Mouse (Mus musculus) c-Kit-positive CD71-positive TER-119-positive erythroid progenitor cells, embryonic 14.5 days (primary cell): ENCODE data around the gene Anxa11.
"Not testable (repeated sequence)": the region's sequence is repeated elsewhere in the genome, so short reads cannot be mapped to it uniquely, and the experiment has no call there.

Experiments used
- DNase-seq: peaks from one replicate; pipeline ENCODE4 v3.0.0-alpha.2; 2013; ENCODE audit warnings: low spot score

Anxa11 gene

DNA sequence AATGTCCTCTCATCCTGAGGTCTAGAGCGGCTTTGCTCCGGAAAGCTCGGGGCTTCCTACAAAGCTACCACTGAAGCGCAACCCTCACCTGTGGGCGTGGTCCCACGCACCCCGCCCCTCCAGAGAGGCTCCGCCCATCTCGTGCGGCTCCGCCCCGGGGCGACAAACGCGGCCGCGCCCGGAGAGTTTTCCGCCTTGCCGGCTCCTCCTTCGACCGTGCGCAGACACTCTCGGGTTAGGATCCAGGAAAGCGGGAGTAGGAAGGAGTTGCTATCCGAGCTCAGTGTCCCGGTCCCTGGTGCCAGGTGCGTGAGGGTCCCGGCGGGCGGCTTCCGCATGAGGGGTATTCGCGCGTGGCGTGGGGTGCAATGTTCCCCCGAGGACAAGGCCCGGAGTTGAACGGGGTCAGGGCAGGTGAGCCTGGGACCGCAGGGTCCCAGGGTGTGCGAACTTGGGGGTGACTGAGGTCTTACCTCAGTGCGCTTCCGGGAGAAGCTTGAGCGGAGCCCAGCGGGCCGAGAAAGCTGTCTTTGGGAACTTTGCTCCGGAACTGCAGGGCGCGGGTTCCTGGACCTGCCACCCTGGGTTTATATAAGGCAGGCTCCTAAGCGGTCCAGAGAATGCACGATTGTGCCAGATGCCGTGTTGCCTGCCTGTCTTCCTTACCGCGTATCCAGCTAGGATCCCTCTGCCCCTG is at the start of gene Anxa11:
Anxa11 (plus strand) TSS at position 166 of the 697 bp plus-strand sequence.
- DNase-seq = peak; percentile 74

DNA sequence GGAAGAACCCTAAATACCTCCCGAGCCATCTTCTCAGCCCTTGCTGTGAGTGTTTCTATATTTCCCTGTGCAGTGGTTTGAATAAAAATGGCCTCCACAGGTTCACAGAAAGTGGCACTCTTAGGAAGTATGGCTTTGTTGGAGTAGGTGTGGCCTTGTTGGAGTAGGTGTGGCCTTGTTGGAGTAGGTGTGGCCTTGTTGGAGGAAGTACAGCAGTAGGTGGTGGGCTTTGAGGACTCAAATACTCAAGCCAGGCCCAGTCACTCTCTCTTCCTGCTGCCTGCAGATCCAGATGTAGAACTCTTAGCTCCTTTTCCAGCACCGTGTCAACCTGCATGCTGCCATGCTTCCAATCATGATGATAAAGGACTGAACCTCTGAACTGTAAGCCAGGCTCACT is 47.6 kb upstream of the Anxa11 start:
- no peak for DNase-seq

DNA sequence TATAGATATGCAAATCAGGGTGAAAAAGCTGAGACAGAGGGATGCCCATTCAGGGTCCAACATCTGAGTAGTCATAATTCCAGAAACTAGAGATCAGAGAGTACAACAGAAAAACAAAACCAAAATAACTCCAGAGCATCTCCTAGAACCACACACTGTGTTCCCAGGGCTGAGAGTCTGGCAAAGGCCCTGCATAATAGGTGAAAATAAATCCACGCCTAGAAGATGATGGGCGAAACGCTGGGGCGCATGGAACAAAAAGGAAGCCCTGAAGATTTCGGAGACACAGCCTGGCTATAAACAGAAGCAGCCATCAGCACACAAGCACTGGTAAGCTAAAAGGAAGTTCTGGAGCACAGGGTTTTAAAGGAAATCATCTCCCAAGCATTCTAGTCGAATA is 46.9 kb upstream of the Anxa11 start:
- no peak for DNase-seq

DNA sequence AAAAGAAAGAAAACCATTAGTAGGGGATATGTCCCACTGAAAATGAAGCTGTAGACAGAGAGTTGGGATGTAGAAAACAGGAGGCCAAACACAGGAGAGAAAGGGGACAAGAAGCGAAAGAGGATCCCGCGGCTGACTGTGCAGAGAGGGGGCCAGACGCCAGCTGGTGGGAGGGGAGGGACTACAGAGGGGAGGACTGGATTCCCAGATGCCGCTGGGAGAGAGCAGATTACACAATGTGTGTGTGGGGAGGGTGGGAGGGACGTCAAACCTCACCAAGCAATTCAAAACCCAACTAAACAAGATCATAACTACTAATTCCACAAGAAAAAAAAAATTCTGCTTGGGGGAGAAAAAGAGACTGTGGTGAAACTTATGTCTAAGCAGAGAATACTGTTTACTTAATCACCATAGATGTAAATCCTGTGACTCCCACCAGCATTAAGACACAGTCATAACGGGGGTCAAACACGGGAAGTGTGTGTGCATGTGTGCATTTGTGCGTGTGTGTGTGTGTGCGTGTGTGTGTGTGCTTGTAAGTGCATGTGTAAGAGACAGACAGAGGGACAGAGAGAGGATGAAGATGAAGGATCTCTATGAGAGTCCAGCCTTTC is 46.3 kb upstream of the Anxa11 start:
- no peak for DNase-seq

DNA sequence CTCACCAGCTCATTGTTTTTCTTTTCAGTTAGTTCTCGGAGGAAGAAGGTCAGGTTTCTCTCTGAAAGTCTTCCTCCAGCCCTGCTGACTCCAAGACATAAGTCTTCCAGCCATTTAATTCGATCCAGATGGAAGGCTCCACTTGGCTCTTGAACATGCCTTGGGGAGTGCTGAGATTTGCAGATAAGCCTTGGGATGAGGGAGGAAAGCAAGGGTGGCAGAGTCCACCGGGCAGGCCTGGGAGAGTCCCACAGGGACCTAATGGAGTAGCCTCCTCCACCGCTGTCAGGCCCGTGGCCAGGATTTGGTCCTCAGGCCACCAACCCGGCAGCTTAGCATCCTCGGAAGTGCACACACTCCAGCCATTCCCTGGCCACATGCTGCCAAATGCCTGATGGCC is 45.3 kb upstream of the Anxa11 start:
- no peak for DNase-seq

DNA sequence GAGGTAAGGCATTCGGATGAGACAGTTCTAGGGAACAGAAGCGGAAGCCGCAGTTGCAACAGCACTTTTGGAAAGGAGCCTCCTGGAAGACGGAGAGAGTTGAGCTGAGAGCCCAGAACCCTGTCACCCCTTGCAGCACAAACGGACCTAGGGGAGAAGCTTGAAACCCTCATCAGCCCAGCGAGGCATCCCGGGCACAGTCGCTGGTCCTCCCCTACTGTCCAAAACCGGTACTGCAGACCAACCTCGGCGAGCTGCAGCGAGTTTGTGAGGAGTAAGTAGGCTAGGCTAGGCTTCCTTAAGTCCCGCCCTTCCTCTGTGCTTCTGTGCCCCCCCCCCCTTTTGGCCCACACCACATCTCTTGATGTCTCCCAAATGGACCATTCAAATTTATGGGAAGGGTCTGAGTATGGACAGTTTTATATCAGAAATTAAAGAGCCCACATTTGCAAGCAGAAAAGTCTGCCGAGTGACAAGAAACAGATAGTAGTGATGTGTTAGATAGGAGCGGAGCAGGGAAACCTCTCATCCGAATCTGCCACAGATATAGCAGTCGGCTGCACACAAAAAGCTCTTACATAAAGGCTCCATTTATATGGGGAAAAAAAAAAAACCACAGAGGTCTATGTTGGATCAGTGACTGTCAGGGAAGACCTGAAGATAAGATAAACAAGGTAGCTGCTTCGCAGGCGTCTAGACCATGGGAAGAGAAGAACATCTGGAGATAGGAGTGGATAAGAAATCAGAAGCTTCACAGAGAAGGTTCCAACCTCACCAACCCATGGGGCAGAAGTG is 41.6 kb upstream of the Anxa11 start:
- DNase-seq = peak; percentile 28

DNA sequence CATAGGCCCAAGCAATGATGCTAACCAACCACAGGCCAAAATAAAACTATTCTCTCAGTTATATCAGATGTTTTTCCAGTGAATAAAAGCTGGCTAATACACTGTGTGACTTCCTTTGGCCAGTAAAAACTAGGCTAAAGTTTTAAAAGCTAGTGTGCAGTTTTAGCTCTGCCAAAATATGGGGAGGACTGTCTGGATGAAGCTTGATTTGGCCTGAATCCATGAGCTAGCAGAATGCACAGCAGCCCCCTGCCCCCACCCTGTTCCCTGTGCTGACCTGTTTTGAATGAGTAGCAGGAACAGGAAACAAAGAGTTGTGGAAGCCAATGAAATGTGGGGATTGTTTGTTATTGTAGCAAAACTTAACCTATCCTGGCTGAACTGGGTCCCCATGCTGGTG is 39.4 kb upstream of the Anxa11 start:
- no peak for DNase-seq

DNA sequence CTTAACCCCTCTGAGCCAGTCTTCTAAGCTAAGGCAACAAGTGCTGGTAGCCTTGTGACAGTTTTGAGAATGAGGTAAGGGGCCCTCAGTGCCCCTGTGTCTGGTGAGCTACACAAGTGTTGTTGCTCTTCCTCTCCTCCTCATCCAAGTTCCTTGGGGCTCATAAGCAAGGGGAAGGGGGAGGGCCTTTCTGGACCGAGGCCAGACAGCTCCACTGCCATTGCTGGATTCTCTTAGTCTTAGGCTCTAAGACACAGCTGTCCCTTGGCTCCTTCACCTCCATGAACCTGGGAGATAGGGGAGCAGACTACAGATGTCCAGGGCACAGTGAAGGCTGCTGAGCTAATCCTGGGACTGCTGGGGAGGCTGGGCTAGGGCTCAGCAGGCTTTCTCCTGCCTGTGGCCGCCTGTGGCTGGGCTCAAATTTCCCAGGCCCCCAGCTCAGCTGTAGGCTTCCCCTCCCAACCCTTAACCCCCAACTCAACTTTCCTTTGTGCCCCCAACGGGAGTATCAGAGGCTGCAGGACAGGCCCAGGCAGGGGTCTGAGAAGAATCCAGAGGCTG is 38.6 kb upstream of the Anxa11 start:
- no peak for DNase-seq

DNA sequence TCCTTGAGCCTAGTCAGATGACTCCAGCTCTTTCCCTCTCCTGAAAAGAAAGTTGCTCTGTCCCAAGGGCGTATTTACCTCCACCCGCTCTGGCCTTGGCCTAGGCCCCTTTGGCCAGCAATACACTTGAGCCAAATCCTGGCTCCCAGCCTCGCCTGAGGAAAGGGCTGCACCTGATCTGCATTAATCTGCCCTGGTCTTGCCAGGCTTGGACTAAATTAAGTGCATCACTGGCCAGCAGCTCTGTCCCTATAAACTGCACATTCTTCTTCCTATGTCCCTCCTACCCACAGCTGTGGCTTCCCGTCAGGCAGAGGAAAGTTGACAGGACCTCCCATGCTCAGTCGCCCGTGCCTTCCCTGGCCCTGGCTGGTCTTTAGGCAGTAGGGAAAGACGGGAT is 36.1 kb upstream of the Anxa11 start:
- no peak for DNase-seq

DNA sequence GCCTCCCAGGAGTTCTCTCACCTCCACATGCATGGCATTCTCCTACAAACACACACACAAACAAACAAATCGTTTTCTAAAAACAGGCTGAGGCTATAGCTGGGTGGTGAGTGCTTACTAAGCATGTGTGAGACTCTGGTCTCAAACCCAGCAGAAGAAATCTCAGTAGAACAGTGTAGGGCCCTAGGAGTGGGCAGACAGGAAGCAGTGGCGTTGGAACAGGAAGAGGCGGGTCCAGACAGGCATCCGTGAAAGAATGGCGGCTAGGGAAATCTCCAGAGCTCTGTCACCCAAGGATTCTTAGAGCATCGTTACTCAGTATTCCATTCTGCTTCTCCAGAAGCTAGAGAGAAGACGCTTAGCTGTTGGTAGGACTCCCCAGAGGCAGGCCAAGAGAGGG is 35.4 kb upstream of the Anxa11 start:
- DNase-seq = no peak

DNA sequence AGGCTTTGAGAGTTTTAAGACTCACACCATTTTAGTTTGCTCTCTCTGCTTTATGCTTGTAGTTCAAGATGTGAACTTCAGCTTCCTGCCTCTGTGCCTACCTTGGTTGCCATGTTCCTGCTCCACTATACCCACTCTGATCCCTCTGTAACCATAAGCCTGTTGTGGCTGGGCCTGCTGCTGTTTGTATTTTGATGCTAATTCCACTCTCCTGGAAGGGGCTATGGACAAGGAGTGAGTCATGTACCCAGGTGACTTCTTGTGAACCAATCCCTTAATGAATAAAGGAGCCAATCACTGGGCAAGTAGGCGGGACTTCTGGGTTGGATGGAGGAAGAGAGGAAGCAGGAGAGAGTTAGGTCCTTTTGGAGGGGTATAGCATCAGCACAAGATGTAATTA is 30.9 kb upstream of the Anxa11 start:
- DNase-seq = not testable (repeated sequence)

DNA sequence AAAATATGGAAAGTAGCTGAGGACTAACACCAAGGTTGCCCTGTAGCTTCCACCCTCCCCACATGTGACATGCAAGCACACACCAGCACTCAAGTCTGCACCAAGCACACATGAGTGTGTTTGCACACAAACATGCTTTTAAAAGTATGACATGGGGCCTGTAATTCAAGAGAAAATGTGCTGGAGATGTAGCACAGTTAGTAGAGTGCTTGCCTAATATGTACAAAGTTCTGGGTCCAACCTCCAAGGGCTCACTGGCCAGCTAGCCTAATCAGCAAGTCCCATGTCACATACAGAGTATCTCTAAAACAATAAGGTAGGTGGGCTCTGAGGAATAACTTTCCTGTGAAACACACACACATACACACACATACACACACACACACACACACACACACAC is 27.8 kb upstream of the Anxa11 start:
- DNase-seq = no peak

DNA sequence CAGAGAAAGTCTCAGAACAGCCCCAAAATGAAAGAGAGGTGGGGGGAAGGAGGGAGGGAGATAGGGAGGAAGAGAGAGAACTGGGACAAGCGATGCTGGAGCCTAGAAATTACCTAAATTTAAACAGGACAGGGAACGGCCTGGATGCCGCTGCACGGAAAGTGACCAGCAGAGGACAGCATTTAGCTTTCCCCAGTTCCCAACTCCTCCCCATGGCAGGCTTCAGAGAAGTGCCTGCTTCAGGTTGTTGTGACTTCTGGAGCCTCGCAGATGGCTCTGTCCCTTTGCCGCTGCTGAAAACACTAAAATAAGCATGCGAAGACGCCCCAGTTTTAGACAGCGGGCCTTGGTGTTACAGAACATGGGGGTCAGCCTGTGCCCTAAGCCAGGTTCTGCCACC is 25.5 kb upstream of the Anxa11 start:
- DNase-seq = no peak

DNA sequence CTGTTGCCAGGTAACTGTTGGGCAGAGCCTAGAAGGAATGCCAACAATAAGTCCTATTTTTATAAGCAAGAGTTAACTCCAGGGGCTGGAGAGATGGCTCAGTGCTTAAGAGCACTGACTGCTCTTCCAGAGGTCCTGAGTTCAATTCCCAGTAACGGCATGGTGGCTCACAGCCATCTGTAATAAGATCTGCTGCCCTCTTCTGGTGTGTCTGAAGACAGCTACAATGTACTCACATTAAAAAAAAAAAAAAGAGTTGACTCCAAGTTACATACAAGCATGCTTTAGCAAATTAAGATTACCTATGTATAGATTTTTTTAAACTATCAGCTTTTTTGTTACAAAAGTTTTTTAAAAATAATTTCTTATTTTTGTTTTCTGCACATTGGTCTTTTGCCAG is 19.4 kb upstream of the Anxa11 start:
- no peak for DNase-seq

DNA sequence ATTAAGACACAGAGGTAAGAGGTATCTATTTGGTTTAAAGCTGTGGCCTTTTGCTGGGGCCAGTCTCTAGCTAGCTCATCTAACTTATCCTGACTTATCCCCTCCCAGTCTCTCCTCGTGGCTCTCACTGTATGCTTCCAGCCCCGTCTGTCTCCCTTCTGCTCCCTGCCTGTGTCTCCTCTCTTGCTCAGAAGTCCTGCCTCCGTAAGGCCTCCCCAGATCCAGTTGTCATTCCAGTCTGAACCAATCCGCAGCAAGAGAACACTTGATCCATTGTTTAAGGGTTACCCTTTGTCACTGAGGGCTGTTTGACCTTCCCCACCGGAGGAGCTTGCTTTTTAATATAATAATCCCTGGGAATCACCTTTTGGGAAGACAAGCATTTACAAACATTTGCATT is 17.0 kb upstream of the Anxa11 start:
- no peak for DNase-seq

DNA sequence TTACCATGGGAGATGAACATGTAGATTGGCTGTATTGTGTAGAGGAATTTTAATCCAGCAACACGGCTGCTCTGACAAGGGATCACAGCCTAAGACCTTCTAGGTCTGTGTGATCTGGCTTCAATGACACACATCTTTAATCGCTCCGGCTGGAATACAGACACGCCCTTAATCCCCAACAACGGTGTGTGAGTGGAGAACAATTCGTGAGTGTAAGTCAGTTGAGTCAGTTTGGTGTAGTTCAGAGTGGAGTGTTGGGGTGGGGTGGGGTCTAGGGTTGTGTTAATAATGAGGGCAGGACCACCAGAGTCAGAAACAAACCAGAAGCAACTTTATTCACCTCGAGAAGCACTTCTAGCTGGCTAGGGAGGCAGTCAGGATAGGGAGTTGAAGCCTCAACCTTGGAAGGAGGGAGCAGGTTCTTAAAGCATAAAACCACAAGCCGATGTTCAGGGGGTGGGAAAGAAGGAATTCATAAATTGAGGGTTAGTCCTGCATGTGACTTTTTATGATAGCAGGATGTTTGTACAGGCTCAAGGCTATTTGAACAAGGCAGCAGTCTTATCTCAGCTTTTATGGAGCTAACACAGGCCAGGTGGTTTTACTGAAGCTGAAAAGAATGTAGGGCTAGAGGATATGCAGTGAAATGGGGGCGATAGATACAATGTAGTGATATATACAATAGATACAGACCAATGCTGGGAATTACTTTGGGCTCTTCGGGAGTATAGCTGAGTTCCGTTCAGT is 15.9 kb upstream of the Anxa11 start:
- no peak for DNase-seq

DNA sequence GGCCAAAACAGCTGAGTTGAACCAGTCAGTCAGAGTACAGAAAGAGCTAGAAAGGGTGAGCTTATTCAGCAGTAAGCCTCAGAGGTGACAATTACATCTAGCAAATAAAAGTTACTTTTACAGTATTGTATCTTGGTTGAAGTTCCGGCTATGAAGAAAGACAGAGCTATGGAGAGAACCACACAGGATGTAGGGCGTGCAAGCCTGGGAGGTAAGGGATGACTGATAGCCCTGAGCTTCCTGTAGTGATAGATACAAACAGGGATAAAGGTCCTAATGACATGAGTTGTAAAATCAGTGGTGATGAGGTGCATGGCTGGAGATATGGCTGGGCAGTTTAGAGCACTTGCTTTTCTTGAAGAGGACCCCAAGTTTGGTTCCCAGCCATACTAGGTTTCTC is 15.1 kb upstream of the Anxa11 start:
- DNase-seq = no peak

DNA sequence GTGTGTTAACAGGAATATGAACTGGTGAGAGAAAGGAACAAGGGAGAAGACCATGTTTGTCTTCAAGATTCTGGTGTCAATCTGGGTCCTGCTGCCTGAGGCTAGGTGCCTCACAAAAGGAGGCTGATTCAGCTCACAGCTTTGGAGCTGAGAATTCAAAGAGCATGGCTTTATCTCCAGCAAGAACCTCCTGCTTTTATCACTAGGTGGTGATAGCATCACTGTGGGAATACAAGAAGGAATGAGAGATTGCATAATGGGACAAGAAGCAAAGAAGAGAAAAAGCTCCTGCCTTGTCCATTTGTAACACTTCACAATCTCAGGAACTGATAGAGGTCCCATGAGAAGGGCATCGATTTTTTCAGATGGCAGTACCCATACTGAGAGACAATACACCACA is 10.6 kb upstream of the Anxa11 start:
- no peak for DNase-seq

DNA sequence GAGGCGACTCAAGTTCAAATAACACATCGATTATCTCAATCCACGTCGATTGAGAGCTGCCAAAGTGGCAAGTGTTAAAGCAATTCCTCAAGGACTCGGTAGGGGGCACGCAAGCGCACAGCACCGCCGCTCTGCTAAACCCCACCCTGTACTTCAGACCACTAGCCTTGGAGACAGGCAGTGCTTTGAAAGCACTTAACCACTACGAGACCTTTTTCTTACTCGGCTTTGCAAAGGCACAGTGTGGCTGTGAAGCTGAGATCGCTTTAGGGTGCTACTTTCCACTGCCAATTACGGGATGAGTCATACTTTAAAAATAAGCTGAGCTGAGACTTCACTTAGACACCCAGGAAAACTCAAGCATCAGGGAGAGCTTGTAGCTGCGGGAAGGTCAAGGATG is 9.7 kb upstream of the Anxa11 start:
- peak; percentile 29 for DNase-seq

DNA sequence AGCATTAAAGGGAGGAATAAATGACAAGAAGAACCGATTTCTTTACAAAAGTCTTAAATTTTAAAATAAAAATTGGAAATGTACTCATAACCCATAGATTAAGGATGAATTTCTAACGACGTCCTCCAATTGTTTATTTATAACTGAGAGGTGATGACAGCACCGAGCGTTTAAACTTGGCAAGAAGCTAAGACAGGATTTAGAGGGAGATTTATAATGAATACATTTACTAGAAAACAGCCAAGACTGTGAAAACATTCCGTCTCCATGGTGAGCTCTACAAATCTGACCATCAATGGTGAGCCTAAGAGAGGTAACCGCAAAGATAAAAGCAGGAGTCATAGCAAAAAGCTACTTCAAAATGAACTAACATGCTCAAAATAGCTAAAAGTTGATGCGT is 3.5 kb upstream of the Anxa11 start:
- DNase-seq = no peak

DNA sequence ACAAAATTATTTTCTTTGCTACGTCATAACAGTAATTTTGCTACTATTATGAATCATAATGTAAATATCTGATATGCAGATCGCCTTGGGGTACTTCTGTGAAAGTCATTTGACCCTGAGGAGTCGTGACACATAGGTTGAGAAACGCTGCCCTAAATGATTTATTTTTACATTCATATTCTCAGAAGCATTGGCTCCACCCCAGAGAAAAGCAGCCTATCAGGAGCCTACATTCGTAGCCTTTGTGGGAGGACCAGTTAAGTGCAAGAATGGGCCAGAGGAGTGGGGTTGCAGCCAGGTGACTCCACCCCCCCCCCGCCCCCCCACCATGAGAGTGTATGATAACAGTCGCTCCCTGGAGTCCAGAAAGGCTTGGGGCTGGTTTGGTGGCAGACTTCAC is 2.2 kb upstream of the Anxa11 start:
- DNase-seq = no peak

DNA sequence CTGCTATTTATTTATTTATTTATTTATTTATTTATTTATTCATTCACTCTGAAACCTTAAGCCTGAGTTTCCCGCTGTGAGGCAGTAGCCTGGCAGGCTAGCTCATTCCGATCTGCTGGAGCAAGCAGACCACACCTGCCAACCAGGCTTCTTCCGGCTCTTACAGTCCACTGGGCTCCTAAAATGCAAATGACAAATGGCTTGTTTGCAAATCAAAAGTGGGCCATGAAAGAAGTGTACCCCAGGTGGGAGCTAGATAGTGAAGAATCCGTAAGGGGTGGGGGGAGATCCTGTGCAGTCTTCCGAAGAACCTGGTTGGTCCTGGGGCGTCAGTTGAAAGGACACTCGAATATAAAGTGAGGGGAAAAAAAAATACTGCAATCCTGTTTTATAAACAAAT is 995 bp upstream of the Anxa11 start:
- DNase-seq = no peak
